Mouse (Mus musculus): ENCODE measurements at regions not wholly inside any gene's neighbourhood (a gene's known extent, or its start where the extent isn't known, plus 50 kb on each side); places are given as distances from the start of the nearest gene placed in this dataset.

GRCm38 (mm10) chr16:30118876-30119275 lies 54.7 kb downstream of the Hes1 start:
- DNase-seq, result peak; percentile 35 to 36

GRCm38 (mm10) chr16:30120330-30121265 lies 56.4 kb downstream of the Hes1 start:
- DNase-seq, result no peak

GRCm38 (mm10) chr16:30121596-30121995 lies 57.4 kb downstream of the Hes1 start:
- DNase-seq, result no peak

- DNase-seq, result no peak
Measured at GRCm38 (mm10) chr16:30122211-30123070, 58.3 kb downstream of the Hes1 start.

GRCm38 (mm10) chr16:30127015-30127414 lies 62.8 kb downstream of the Hes1 start:
- no peak for DNase-seq

- DNase-seq, result no peak
Measured at GRCm38 (mm10) chr16:30128787-30129186, 64.6 kb downstream of the Hes1 start.

- DNase-seq, result no peak
Measured at GRCm38 (mm10) chr16:30129218-30130112, 65.3 kb downstream of the Hes1 start.

- DNase-seq, result no peak
Measured at GRCm38 (mm10) chr16:30130113-30130471, 65.9 kb downstream of the Hes1 start.

- DNase-seq, result no peak
Measured at GRCm38 (mm10) chr16:30132086-30132485, 67.9 kb downstream of the Hes1 start.

- peak in 1 of 2 experiments; percentile 15 for DNase-seq
Measured at GRCm38 (mm10) chr16:30134642-30135165, 70.5 kb downstream of the Hes1 start.

- no peak for DNase-seq
Measured at GRCm38 (mm10) chr16:30136849-30137248, 72.7 kb downstream of the Hes1 start.

- no peak for DNase-seq
Measured at GRCm38 (mm10) chr16:30137812-30138211, 73.6 kb downstream of the Hes1 start.

GRCm38 (mm10) chr16:30144818-30145464 lies 80.8 kb downstream of the Hes1 start:
- DNase-seq, result no peak

GRCm38 (mm10) chr16:30145465-30146207 lies 81.5 kb downstream of the Hes1 start:
- DNase-seq, result no peak

GRCm38 (mm10) chr16:30146208-30146525 lies 82.0 kb downstream of the Hes1 start:
- DNase-seq, result no peak

- no peak for DNase-seq
Measured at GRCm38 (mm10) chr16:30147296-30147695, 83.1 kb downstream of the Hes1 start.

- DNase-seq, result no peak
Measured at GRCm38 (mm10) chr16:30151104-30151503, 86.9 kb downstream of the Hes1 start.

- no peak for DNase-seq
Measured at GRCm38 (mm10) chr16:30155070-30155469, 90.9 kb downstream of the Hes1 start.

- DNase-seq, result no peak
Measured at GRCm38 (mm10) chr16:30155486-30156246, 91.5 kb downstream of the Hes1 start.

GRCm38 (mm10) chr16:30158184-30158583 lies 94.0 kb downstream of the Hes1 start:
- peak; percentile 36 to 59 for DNase-seq
